Mouse (Mus musculus): ENCODE measurements at regions not wholly inside any gene's neighbourhood (a gene's known extent, or its start where the extent isn't known, plus 50 kb on each side); places are given as distances from the start of the nearest gene placed in this dataset.

GRCm38 (mm10) chr5:79679051-79679450, 1340.9 kb upstream of the Adgrl3 start:
- no peak for DNase-seq

GRCm38 (mm10) chr5:79680321-79680720, 1339.6 kb upstream of the Adgrl3 start:
- DNase-seq: no peak

GRCm38 (mm10) chr5:79706631-79707030, 1313.3 kb upstream of the Adgrl3 start:
- DNase-seq: no peak

DNA sequence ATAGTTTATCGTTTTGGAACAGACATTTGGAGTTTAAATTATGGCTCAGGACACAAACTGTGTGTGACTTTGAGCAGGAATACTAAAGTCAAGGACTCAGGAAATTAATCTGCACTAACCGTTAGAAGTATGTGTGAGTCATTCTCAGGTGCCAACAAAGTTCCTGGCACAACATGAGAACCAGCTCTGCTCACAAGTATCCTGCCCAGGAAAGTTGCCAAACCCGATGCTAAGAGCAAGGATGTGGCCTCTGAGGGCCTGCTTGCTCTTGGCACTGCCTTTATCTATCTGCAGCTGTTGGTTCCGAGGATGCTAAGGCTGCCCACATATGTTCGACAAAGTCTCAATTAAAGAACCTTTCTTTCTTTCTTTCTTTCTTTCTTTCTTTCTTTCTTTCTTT, 1285.1 kb upstream of the Adgrl3 start:
- DNase-seq: peak; percentile 4

DNA sequence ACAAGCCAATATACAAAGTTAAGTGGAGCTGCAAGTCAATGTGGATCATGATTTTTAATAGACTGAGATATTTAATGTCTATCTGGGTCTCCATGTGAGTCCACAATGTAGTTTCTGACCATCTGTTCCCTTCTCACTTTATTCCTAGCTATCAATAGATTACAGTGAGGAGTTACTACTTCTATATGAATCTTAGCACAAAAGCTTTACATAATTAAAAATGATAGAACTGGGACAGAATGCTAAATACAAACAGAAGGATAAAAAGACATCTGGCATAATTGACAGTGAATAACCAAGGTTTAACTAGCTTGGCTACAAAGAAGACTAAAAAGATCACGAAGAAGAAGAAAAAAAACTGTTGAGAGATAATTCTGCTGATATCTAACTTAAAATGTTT, 1235.5 kb upstream of the Adgrl3 start:
- DNase-seq: no peak

GRCm38 (mm10) chr5:79826531-79826930, 1193.4 kb upstream of the Adgrl3 start:
- no peak for DNase-seq

- DNase-seq: no peak
These were observed 1173.5 kb upstream of the Adgrl3 start for GRCm38 (mm10) chr5:79846456-79846855.

GRCm38 (mm10) chr5:79855866-79856265, 1164.1 kb upstream of the Adgrl3 start:
- no peak for DNase-seq

- DNase-seq: no peak
These were observed 1119.2 kb upstream of the Adgrl3 start for GRCm38 (mm10) chr5:79900713-79901112.

- DNase-seq: no peak
These were observed 1114.6 kb upstream of the Adgrl3 start for GRCm38 (mm10) chr5:79905341-79905740.
